Mouse (Mus musculus): ENCODE data around the gene Hoxb5. TPM values are rescaled to one million over a fixed set of nuclear protein-coding genes. Genes with fewer than 3 reads are reported as not detected.

Hoxb5 gene
- total RNA-seq, 2 experiments from 2014 or later: not detected

DNA sequence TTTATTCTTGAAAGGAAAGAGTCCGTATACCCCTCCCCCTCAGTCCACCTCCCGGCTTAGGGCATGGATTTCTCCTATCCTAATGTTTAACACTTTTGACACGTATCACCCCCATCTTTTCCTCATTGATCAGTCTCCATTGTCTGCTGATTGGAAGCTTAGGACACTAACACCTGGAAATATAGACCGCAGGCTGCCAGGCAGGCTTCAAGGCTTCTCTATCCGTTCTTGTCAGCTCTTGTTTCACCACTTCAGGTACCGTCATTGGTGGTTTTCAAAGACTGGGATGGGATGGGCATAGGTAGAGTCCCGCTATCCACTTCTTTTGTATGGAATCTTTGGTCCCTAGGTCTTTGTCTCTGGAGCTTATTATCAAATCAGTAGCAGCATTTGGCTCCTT, 24.0 kb downstream of the Hoxb5 start:
- intact Hi-C loops (cut with DNase I): no loop called here
- no peak for DNase-seq (ENCODE audit: low spot score in 2 of 2)

DNA sequence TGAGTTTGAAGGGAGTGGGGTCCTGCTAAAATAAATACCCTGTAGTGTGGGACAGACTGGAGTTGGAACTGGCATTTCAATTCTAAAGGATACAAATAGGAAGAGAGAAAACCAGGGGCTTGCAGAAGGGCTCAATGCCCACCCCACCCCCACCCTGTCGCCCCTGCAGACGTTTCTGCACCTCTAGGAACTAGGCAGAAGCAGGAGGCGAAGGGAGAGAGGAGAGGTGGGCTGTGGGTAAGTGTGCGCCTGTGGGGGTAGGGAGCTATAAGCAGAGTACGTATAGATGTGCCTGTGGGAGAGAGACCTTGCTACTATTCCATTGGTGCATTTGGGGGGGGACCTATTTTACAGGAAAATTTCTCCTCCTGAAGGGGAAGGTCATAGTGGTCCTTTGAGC, 24.6 kb downstream of the Hoxb5 start:
- DNase-seq (ENCODE audit: low spot score in 2 of 2): no peak
- intact Hi-C loops (cut with DNase I): no loop called here

GRCm38 (mm10) chr11:96328605-96329004, 25.5 kb downstream of the Hoxb5 start:
- intact Hi-C loops (cut with DNase I): no loop called here
- DNase-seq (ENCODE audit: low spot score in 2 of 2): no peak

- intact Hi-C loops (cut with DNase I): no loop called here
- no peak for DNase-seq (ENCODE audit: low spot score in 2 of 2)
Observed at GRCm38 (mm10) chr11:96332105-96332504, 29.0 kb downstream of the Hoxb5 start.

- intact Hi-C loops (cut with DNase I): no loop called here
- DNase-seq (ENCODE audit: low spot score in 2 of 2): no peak
Observed at GRCm38 (mm10) chr11:96332618-96333032, 29.5 kb downstream of the Hoxb5 start.

DNA sequence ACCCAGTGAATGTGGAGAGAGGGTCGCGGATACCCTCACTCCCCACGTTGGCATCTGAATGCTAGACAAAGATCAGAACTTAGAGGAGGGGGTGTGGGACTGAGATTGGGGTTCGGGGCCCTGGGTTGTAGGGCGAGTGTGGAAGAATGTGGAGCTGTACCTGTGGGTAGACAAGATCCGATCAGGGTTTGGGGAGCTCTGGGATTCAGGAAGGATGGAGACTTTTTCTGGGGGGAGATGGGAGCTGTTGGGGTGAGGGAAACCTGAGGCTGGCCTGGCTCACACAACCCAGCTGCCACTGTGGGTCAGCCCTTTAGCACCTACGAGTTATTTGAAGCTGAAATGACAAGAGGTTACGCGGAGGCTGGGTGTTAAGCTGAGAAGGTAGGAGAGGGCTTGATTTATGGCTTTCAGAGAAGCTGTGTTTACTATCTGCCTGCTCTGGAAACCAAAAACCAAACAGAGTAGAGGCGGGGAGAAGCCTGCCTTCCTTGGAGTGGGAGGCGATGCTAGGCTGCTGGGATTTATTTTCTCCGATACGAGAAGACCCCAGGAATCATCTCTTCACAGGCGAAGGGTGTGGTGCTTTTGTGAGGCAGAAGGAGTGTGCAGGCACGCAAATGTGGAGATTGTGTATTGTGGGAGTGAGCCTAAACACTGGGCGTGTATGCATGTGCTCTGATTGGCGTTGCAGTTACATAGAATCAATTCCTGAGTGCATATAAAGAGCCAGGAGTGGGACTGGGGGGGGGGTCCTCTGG, 30.3 kb downstream of the Hoxb5 start:
- DNase-seq (ENCODE audit: low spot score in 2 of 2): no peak
- intact Hi-C loops (cut with DNase I): no loop called here

DNA sequence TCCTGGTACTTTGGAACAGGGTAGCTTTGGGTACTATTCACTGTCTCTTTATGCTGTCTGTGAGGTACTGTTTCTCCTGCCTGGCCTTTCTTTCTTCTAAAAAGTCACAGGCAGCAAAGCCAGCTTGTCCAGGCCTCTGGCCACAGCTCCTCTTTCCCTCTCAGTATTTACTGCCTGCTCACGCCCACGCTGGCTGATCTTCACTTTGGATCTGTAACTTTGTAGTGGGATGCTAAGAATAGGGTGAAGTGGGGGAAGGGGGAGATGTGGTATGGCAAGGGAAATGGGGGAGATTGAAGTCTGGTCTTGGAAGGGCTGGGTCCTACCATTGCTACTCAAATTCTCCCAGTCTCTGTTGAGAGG, 30.8 kb downstream of the Hoxb5 start:
- DNase-seq (ENCODE audit: low spot score in 2 of 2): no peak
- intact Hi-C loops (cut with DNase I): no loop called here

GRCm38 (mm10) chr11:96334998-96335397, 31.9 kb downstream of the Hoxb5 start:
- no peak for DNase-seq (ENCODE audit: low spot score in 2 of 2)
- intact Hi-C loops (cut with DNase I): no loop called here

GRCm38 (mm10) chr11:96336597-96336996, 33.5 kb downstream of the Hoxb5 start:
- intact Hi-C loops (cut with DNase I): no loop called here

GRCm38 (mm10) chr11:96337026-96337425, 33.9 kb downstream of the Hoxb5 start:
- intact Hi-C loops (cut with DNase I): no loop called here
- DNase-seq (ENCODE audit: low spot score in 2 of 2): no peak

More at GRCm38 (mm10) chr11:96336597-96336996, 33.5 kb downstream of the Hoxb5 start:
- DNase-seq (ENCODE audit: low spot score in 2 of 2): no peak

- intact Hi-C loops (cut with DNase I): no loop called here
- DNase-seq (ENCODE audit: low spot score in 2 of 2): no peak
Observed at GRCm38 (mm10) chr11:96338957-96339855, 36.1 kb downstream of the Hoxb5 start.

DNA sequence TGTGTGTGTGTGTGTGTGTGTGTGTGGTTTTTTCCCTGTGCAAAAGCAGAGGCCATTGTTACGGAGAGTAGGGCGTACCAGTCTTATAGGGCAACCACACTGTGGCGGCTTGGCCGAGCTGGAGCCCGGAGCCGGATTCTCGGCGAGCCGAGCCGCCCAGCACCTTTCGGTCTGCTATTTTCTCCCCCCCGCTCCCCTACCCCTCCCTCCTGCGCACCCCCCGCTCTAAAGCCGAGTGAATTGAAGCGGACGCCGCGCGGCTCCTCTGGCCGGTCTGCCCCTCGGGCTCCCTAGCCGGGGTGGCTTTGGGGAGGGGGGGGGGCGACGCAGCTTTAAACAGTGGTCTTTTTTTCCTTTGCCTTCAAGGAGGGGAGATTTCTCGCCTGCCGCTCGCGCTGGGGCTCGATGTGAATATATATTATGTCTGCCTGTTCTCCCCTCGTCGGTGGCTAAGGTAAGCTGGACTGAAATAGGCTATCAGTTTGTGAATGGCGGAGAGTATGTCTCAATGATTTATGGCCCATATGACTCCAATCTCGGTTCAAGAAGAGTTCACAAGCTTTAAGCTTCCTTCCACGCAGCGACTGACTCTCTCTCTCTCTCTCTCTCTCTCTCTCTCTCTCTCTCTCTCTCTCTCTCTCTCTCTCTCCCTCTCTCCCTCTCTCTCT, 37.7 kb downstream of the Hoxb5 start:
- DNase-seq (ENCODE audit: low spot score in 2 of 2): no peak
- intact Hi-C loops (cut with DNase I): no loop called here

- DNase-seq (ENCODE audit: low spot score in 2 of 2): no peak
- intact Hi-C loops (cut with DNase I): no loop called here
Observed at GRCm38 (mm10) chr11:96341701-96342575, 38.8 kb downstream of the Hoxb5 start.

DNA sequence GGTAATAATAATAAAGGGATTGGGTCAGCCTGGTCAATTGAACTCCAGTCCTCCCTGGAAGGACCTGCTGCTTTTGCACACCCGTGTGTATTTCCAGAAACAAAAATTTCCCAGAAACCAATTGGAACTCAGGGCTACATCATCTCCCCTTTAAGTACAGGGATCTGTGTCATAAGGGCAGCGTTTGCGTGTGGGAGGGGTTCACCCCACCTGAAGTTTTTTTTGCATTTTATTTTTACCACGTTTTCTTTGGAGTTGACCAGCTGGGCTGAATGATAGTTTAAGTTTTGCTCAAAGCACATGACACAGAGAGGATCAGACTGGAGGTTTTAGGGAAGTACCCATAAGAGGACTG, 39.4 kb downstream of the Hoxb5 start:
- intact Hi-C loops (cut with DNase I): no loop called here
- DNase-seq (ENCODE audit: low spot score in 2 of 2): no peak

GRCm38 (mm10) chr11:96343206-96343745, 40.1 kb downstream of the Hoxb5 start:
- no peak for DNase-seq (ENCODE audit: low spot score in 2 of 2)
- intact Hi-C loops (cut with DNase I): no loop called here

- intact Hi-C loops (cut with DNase I): no loop called here
- DNase-seq (ENCODE audit: low spot score in 2 of 2): no peak
Observed at GRCm38 (mm10) chr11:96344061-96344877, 41.1 kb downstream of the Hoxb5 start.

GRCm38 (mm10) chr11:96344878-96345159, 41.7 kb downstream of the Hoxb5 start:
- intact Hi-C loops (cut with DNase I): no loop called here

DNA sequence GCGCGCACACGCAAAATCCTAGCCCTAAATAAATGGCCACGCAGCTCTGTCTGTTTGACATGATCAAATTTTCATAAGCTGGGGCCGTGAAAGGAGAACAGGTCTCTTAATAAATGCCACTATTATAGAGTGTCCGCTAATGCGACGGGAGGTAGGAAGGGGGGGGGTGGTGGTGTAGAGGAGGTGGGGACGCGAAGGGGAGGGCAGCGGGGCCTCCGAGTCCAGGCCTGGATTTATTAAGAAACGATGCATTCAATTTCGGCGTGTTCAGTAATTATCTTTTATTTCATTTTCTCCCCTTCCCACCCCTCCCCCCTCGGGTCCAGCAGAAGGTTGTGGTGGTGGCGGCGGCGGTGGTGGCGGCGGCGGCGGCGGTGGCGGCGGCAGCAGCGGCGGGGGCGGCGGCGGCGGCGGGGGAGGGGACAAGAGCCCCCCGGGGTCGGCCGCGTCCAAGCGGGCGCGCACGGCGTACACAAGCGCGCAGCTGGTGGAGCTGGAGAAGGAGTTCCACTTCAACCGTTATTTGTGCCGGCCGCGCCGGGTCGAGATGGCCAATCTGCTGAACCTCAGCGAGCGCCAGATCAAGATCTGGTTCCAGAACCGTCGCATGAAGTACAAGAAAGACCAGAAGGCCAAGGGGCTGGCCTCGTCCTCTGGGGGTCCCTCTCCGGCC, 42.2 kb downstream of the Hoxb5 start:
- intact Hi-C loops (cut with DNase I): no loop called here
- DNase-seq (ENCODE audit: low spot score in 2 of 2): no peak

More at GRCm38 (mm10) chr11:96344878-96345159, 41.7 kb downstream of the Hoxb5 start:
- no peak for DNase-seq (ENCODE audit: low spot score in 2 of 2)
